Mouse (Mus musculus) liver, postnatal 0 days (tissue): ENCODE data around the gene Prkrip1. TPM values are rescaled to one million over a fixed set of nuclear protein-coding genes. Genes with fewer than 3 reads are reported as not detected.

Experiments
- ATAC-seq: fragments of 200-750 bp; cut with Nextera tagmentation; 2 replicates; pipeline ENCODE4 v1.8.0; 2017; ENCODE audit warnings: mild to moderate bottlenecking, moderate library complexity
- DNase-seq: peaks from one replicate; pipeline ENCODE4 v3.0.0-alpha.2; 2016
- H3K27ac ChIP-seq: fragments of 300-500 bp; sonication (generic); 2 replicates; pipeline ENCODE4 v1.5.1; 2014; ENCODE audit warnings: antibody characterized with exemption, moderate library complexity, mild to moderate bottlenecking, low read depth
- H3K27me3 ChIP-seq: fragments of 300-500 bp; sonication (generic); 2 replicates; pipeline ENCODE4 v1.6.1; 2014; ENCODE audit warnings: low read length, control low read depth, mixed read lengths; ENCODE audit not compliant: insufficient read depth
- H3K36me3 ChIP-seq: fragments of 300-500 bp; sonication (generic); replicated peaks from 2 replicates; pipeline ENCODE4 v1.6.1; 2014; ENCODE audit warnings: mild to moderate bottlenecking, control low read depth, low read length, moderate library complexity, mixed read lengths; ENCODE audit not compliant: insufficient read depth
- H3K4me1 ChIP-seq: fragments of 300-500 bp; sonication (generic); 2 replicates; pipeline ENCODE4 v1.6.1; 2014; ENCODE audit warnings: antibody characterized with exemption, mild to moderate bottlenecking, control low read depth; ENCODE audit not compliant: insufficient read depth
- H3K4me2 ChIP-seq: fragments of 300-500 bp; sonication (generic); 2 replicates; pipeline ENCODE4 v1.6.1; 2014; ENCODE audit warnings: low read depth, mild to moderate bottlenecking, low read length, moderate library complexity, mixed read lengths
- H3K4me3 ChIP-seq: fragments of 300-500 bp; sonication (generic); 2 replicates; pipeline ENCODE4 v1.5.1; 2014; ENCODE audit warnings: low read depth, low read length
- H3K9ac ChIP-seq: fragments of 300-500 bp; sonication (generic); replicated peaks from 2 replicates; pipeline ENCODE4 v1.6.1; 2014; ENCODE audit warnings: mild to moderate bottlenecking, moderate library complexity
- H3K9me3 ChIP-seq: fragments of 300-500 bp; sonication (generic); 2 replicates; pipeline ENCODE4 v1.6.1; 2016; ENCODE audit warnings: mild to moderate bottlenecking, control low read depth, low read length, mixed read lengths
- CTCF ChIP-seq: sonication (generic); IDR thresholded peaks from 2 replicates; pipeline ENCODE4 v1.5.1; 2016; ENCODE audit warnings: antibody characterized with exemption, low read depth
- EP300 ChIP-seq: IDR thresholded peaks from 2 replicates; pipeline ENCODE4 v1.6.1; 2016; ENCODE audit warnings: antibody characterized with exemption, low read depth, mild to moderate bottlenecking
- WGBS: fragments of 180-500 bp; shearing (Covaris S2); extraction: QIAGEN DNeasy Blood & Tissue Kit; methylation state at CpG from one replicate; pipeline ENCODE4 v1.1.7; 2014; ENCODE audit not compliant: insufficient replicate concordance; 5-methylcytosine and 5-hydroxymethylcytosine counted together
- polyA plus RNA-seq: library from polyadenylated mRNA; unstranded; fragments of >200 nt; fragmentation: Nextera tagmentation; extraction: Ambion mirVana; gene quantifications from 2 replicates; pipeline ENCODE4 v1.2.1, GENCODE M21; 2015

Gene Prkrip1
- polyA plus RNA-seq, result 19.6 and 19.9 TPM in 2 replicates

GRCm38 (mm10) chr5:136198474-136199391 lies at the start of gene Prkrip1:
TSS of gene Prkrip1 (minus strand) at chr5:136198963.
- WGBS, result under 1% methylated on average over 62 of the region's 62 CpGs

GRCm38 (mm10) chr5:136248441-136248840 lies 49.7 kb upstream of the Prkrip1 start:
- 0 out of 2 replicates have a peak, but pooled peaks cover 3% of the 10 kb centered on the region for H3K36me3 ChIP-seq
- no peak overlapping the region for H3K4me2 ChIP-seq
- peak overlapping the region; percentile 46; the same call in 1 of the 2 replicates for H3K27ac ChIP-seq
- no peak overlapping the region for H3K4me3 ChIP-seq
- H3K4me1 ChIP-seq, result peaks cover 28% of the 10 kb centered on the region
- H3K9me3 ChIP-seq, result no peaks in the 10 kb centered on the region
- H3K27me3 ChIP-seq, result no peaks in the 10 kb centered on the region
- WGBS, result 47% methylated on average over 6 of the region's 6 CpGs
- ATAC-seq, result no peak
- TF ChIP-seq CTCF (no peak), EP300 (no peak)
- no peak overlapping the region for H3K9ac ChIP-seq
- DNase-seq, result peak; percentile 30

More at GRCm38 (mm10) chr5:136198474-136199391, at the start of gene Prkrip1:
- H3K4me3 ChIP-seq, result peak within 1 kb of the TSS; percentile 97
- peak within 1 kb of the TSS; percentile 97 for H3K9ac ChIP-seq
- peak within 1 kb of the TSS; percentile 91 for H3K4me2 ChIP-seq
- peak; percentile 94 for ATAC-seq
- peaks cover 26% of the 10 kb centered on the region for H3K36me3 ChIP-seq
- TF ChIP-seq EP300, result no peak
- TF ChIP-seq CTCF, result no peak
- peak; percentile 98 for DNase-seq
- H3K27ac ChIP-seq, result peak within 1 kb of the TSS; percentile 86
- H3K4me1 ChIP-seq, result peaks cover 8% of the 10 kb centered on the region
- H3K27me3 ChIP-seq, result no peaks in the 10 kb centered on the region
- H3K9me3 ChIP-seq, result no peaks in the 10 kb centered on the region

- peak within 1 kb of the TSS; percentile 93 for H3K4me2 ChIP-seq
- H3K27me3 ChIP-seq, result no peaks in the 10 kb centered on the region
- H3K36me3 ChIP-seq, result 0 out of 2 replicates have a peak, but pooled peaks cover 2% of the 10 kb centered on the region
- H3K4me3 ChIP-seq, result peak within 1 kb of the TSS; percentile 71
- no peak for TF ChIP-seq CTCF
- no peak for TF ChIP-seq EP300
- ATAC-seq (no peak), DNase-seq (no peak)
- peaks cover 28% of the 10 kb centered on the region for H3K4me1 ChIP-seq
- 37% methylated on average over 2 of the region's 2 CpGs for WGBS
- no peaks in the 10 kb centered on the region for H3K9me3 ChIP-seq
- no peak within 1 kb of the TSS for H3K9ac ChIP-seq
- peak within 1 kb of the TSS; percentile 55 for H3K27ac ChIP-seq
Observed at GRCm38 (mm10) chr5:136246452-136246838, 47.7 kb upstream of the Prkrip1 start, which contains the start of gene Sh2b2. TSS of gene Sh2b2 (minus strand) at chr5:136246556.

GRCm38 (mm10) chr5:136245541-136246451 lies 47.0 kb upstream of the Prkrip1 start:
- no peak for TF ChIP-seq EP300
- 17% methylated on average over 15 of the region's 15 CpGs for WGBS
- Histone ChIP-seq H3K9me3 (no peaks in the 10 kb centered on the region), H3K9ac (no peak overlapping the region), H3K4me2 (peak overlapping the region; percentile 93), H3K4me1 (peaks cover 28% of the 10 kb centered on the region), H3K27me3 (no peaks in the 10 kb centered on the region), H3K36me3 (no peaks in the 10 kb centered on the region), H3K4me3 (peak overlapping the region; percentile 71), H3K27ac (peak overlapping the region; percentile 55)
- DNase-seq, result peak; percentile 22
- no peak for ATAC-seq

GRCm38 (mm10) chr5:136244762-136245540 lies 46.2 kb upstream of the Prkrip1 start:
- H3K27ac ChIP-seq, result peak overlapping the region; percentile 55
- ATAC-seq (peak; percentile 87), DNase-seq (peak; percentile 89)
- H3K9me3 ChIP-seq, result no peaks in the 10 kb centered on the region
- TF ChIP-seq EP300 (no peak), CTCF (no peak)
- H3K27me3 ChIP-seq, result no peaks in the 10 kb centered on the region
- under 1% methylated on average over 41 of the region's 57 CpGs for WGBS
- no peaks in the 10 kb centered on the region for H3K36me3 ChIP-seq
- peak overlapping the region; percentile 93 for H3K4me2 ChIP-seq
- H3K4me3 ChIP-seq, result peak overlapping the region; percentile 71
- peaks cover 28% of the 10 kb centered on the region for H3K4me1 ChIP-seq
- peak overlapping the region; percentile 73 for H3K9ac ChIP-seq
